Mouse (Mus musculus): ENCODE data around the gene Aldh8a1. TPM values are rescaled to one million over a fixed set of nuclear protein-coding genes. Genes with fewer than 3 reads are reported as not detected.

The Aldh8a1 gene
- polyA plus RNA-seq, 1 experiment from 2014 or later: 0.38 TPM

Other genes starting within 250 kb of the Aldh8a1 start
- gene Myb, start 216.3 kb upstream of the Aldh8a1 start, polyA plus RNA-seq (2016; fragmentation: Nextera tagmentation; extraction: Ambion mirVana): 1.5 and 1.8 TPM in 2 replicates
- 77.0 and 81.6 TPM in 2 replicates for gene Hbs1l, start 81.3 kb upstream of the Aldh8a1 start, polyA plus RNA-seq (2016; fragmentation: Nextera tagmentation; extraction: Ambion mirVana)
- 0.18 and 0.54 TPM in 2 replicates for gene 1700020N01Rik, start 215.9 kb downstream of the Aldh8a1 start, polyA plus RNA-seq (2016; fragmentation: Nextera tagmentation; extraction: Ambion mirVana)

Measured in heart, embryonic 12.5 days (tissue).